Mouse (Mus musculus) hindbrain, embryonic 15.5 days (tissue): ENCODE data around the gene Cdc25a. TPM values are rescaled to one million over a fixed set of nuclear protein-coding genes. Genes with fewer than 3 reads are reported as not detected.
A peak's percentile ranks its signal among the peaks of the same experiment; 100 is the strongest.

Source experiments
- ATAC-seq: fragments of 200-750 bp; cut with Nextera tagmentation; 2 replicates; pipeline ENCODE4 v1.8.0; 2017; ENCODE audit warnings: low read depth, moderate number of reproducible peaks, moderate TSS enrichment; ENCODE audit not compliant: low FRiP score
- H3K27ac ChIP-seq: fragments of 300-500 bp; sonication (generic); replicated peaks from 2 replicates; pipeline ENCODE4 v1.5.1; 2015; ENCODE audit warnings: mild to moderate bottlenecking, inconsistent platforms
- H3K27me3 ChIP-seq: fragments of 300-500 bp; sonication (generic); 2 replicates; pipeline ENCODE4 v1.6.1; 2015; ENCODE audit warnings: control low read depth, inconsistent platforms
- H3K36me3 ChIP-seq: fragments of 300-500 bp; sonication (generic); 2 replicates; pipeline ENCODE4 v1.6.1; 2015; ENCODE audit warnings: control low read depth, inconsistent platforms
- H3K4me1 ChIP-seq: fragments of 300-500 bp; sonication (generic); replicated peaks from 2 replicates; pipeline ENCODE4 v1.6.1; 2015; ENCODE audit warnings: control low read depth, inconsistent platforms
- H3K4me2 ChIP-seq: fragments of 300-500 bp; sonication (generic); 2 replicates; pipeline ENCODE4 v1.6.1; 2015; ENCODE audit warnings: moderate library complexity, mild to moderate bottlenecking, inconsistent platforms
- H3K4me3 ChIP-seq: fragments of 300-500 bp; sonication (generic); 2 replicates; pipeline ENCODE4 v1.5.1; 2015; ENCODE audit warnings: mild to moderate bottlenecking, inconsistent platforms
- H3K9ac ChIP-seq: fragments of 300-500 bp; sonication (generic); 2 replicates; pipeline ENCODE4 v1.6.1; 2015; ENCODE audit warnings: inconsistent platforms
- H3K9me3 ChIP-seq: fragments of 300-500 bp; sonication (generic); 2 replicates; pipeline ENCODE4 v1.6.1; 2016; ENCODE audit warnings: control low read depth, inconsistent platforms
- WGBS: fragments of 180-500 bp; shearing (Covaris S2); methylation state at CpG from one replicate; pipeline ENCODE4 v1.1.7; 2015; 5-methylcytosine and 5-hydroxymethylcytosine counted together
- polyA plus RNA-seq: library from polyadenylated mRNA; unstranded; fragments of >200 nt; fragmentation: Nextera tagmentation; extraction: Ambion mirVana; gene quantifications from 2 replicates; pipeline ENCODE4 v1.2.1, GENCODE M21; 2015

Cdc25a gene
- polyA plus RNA-seq, 1 experiment from 2014 or later, result 12.9 TPM

- Histone ChIP-seq H3K36me3 (no peaks in the 10 kb centered on the region), H3K9ac (no peak overlapping the region), H3K4me3 (no peak overlapping the region), H3K27ac (no peak overlapping the region), H3K4me2 (no peak overlapping the region), H3K9me3 (no peaks in the 10 kb centered on the region), H3K4me1 (no peaks in the 10 kb centered on the region), H3K27me3 (no peaks in the 10 kb centered on the region)
- no peak for ATAC-seq
- 88% methylated on average over 7 of the region's 7 CpGs for WGBS
Observed at GRCm38 (mm10) chr9:109911779-109912178, 36.4 kb downstream of the Cdc25a start.

- Histone ChIP-seq H3K27me3 (no peaks in the 10 kb centered on the region), H3K4me3 (no peak overlapping the region), H3K9me3 (no peaks in the 10 kb centered on the region), H3K4me1 (no peaks in the 10 kb centered on the region), H3K36me3 (no peaks in the 10 kb centered on the region), H3K4me2 (no peak overlapping the region), H3K9ac (no peak overlapping the region), H3K27ac (no peak overlapping the region)
- no peak for ATAC-seq
- 62% methylated on average over 4 of the region's 4 CpGs for WGBS
Observed at GRCm38 (mm10) chr9:109914269-109914926, 39.0 kb downstream of the Cdc25a start.

GRCm38 (mm10) chr9:109917931-109918330, 42.6 kb downstream of the Cdc25a start:
- H3K27me3 ChIP-seq, result no peaks in the 10 kb centered on the region
- WGBS, result 93% methylated on average over 2 of the region's 2 CpGs

GRCm38 (mm10) chr9:109929131-109929530, 53.8 kb downstream of the Cdc25a start:
- H3K36me3 ChIP-seq, result no peaks in the 10 kb centered on the region
- 96% methylated on average over 3 of the region's 3 CpGs for WGBS

More at GRCm38 (mm10) chr9:109917931-109918330, 42.6 kb downstream of the Cdc25a start:
- H3K4me1 ChIP-seq, result no peaks in the 10 kb centered on the region
- no peak overlapping the region for H3K9ac ChIP-seq
- no peaks in the 10 kb centered on the region for H3K36me3 ChIP-seq
- H3K4me3 ChIP-seq, result no peak overlapping the region
- no peaks in the 10 kb centered on the region for H3K9me3 ChIP-seq
- no peak overlapping the region for H3K4me2 ChIP-seq
- ATAC-seq, result no peak
- no peak overlapping the region for H3K27ac ChIP-seq

GRCm38 (mm10) chr9:109930063-109930462, 54.7 kb downstream of the Cdc25a start:
- H3K4me1 ChIP-seq, result peaks cover 25% of the 10 kb centered on the region
- 94% methylated on average over 5 of the region's 5 CpGs for WGBS
- H3K4me2 ChIP-seq, result no peak overlapping the region
- H3K27ac ChIP-seq, result no peak overlapping the region
- H3K9me3 ChIP-seq, result no peaks in the 10 kb centered on the region
- H3K4me3 ChIP-seq, result no peak overlapping the region
- no peak for ATAC-seq
- H3K27me3 ChIP-seq, result no peaks in the 10 kb centered on the region
- H3K9ac ChIP-seq, result no peak overlapping the region
- H3K36me3 ChIP-seq, result no peaks in the 10 kb centered on the region

More at GRCm38 (mm10) chr9:109929131-109929530, 53.8 kb downstream of the Cdc25a start:
- H3K9ac ChIP-seq, result no peak overlapping the region
- H3K27ac ChIP-seq, result no peak overlapping the region
- H3K9me3 ChIP-seq, result no peaks in the 10 kb centered on the region
- H3K4me2 ChIP-seq, result no peak overlapping the region
- no peak overlapping the region for H3K4me3 ChIP-seq
- H3K27me3 ChIP-seq, result no peaks in the 10 kb centered on the region
- ATAC-seq, result no peak
- H3K4me1 ChIP-seq, result peaks cover 20% of the 10 kb centered on the region

- Histone ChIP-seq H3K36me3 (no peaks in the 10 kb centered on the region), H3K4me1 (peaks cover 25% of the 10 kb centered on the region), H3K4me2 (peak overlapping the region; percentile 85), H3K27me3 (no peaks in the 10 kb centered on the region), H3K27ac (peak overlapping the region; percentile 94), H3K9me3 (no peaks in the 10 kb centered on the region), H3K4me3 (peak overlapping the region; percentile 84), H3K9ac (peak overlapping the region; percentile 89; the same call in 1 of the 2 replicates)
- 74% methylated on average over 6 of the region's 6 CpGs for WGBS
- ATAC-seq, result no peak
Observed at GRCm38 (mm10) chr9:109930752-109931151, 55.4 kb downstream of the Cdc25a start.

- H3K4me2 ChIP-seq, result peak within 1 kb of the TSS; percentile 85
- H3K4me1 ChIP-seq, result peaks cover 25% of the 10 kb centered on the region
- H3K4me3 ChIP-seq, result peak within 1 kb of the TSS; percentile 84
- H3K27me3 ChIP-seq, result no peaks in the 10 kb centered on the region
- peak within 1 kb of the TSS; percentile 89 for H3K9ac ChIP-seq
- peak within 1 kb of the TSS; percentile 94 for H3K27ac ChIP-seq
- no peaks in the 10 kb centered on the region for H3K9me3 ChIP-seq
- peak; percentile 99 for ATAC-seq
- no peaks in the 10 kb centered on the region for H3K36me3 ChIP-seq
- WGBS, result under 1% methylated on average over 85 of the region's 94 CpGs
Observed at GRCm38 (mm10) chr9:109931257-109932171, 56.1 kb downstream of the Cdc25a start, which contains the start of gene Map4. TSS of gene Map4 (plus strand) at chr9:109931460.

GRCm38 (mm10) chr9:109932361-109932755, 57.0 kb downstream of the Cdc25a start:
- WGBS, result 0% methylated on average over 20 of the region's 20 CpGs
- Histone ChIP-seq H3K36me3 (no peaks in the 10 kb centered on the region), H3K27ac (peak overlapping the region; percentile 94), H3K4me3 (peak overlapping the region; percentile 84), H3K4me2 (peak overlapping the region; percentile 85), H3K27me3 (no peaks in the 10 kb centered on the region), H3K9me3 (no peaks in the 10 kb centered on the region), H3K4me1 (peaks cover 25% of the 10 kb centered on the region), H3K9ac (peak overlapping the region; percentile 89)
- no peak for ATAC-seq

GRCm38 (mm10) chr9:109932756-109933375, 57.5 kb downstream of the Cdc25a start:
- no peaks in the 10 kb centered on the region for H3K36me3 ChIP-seq
- H3K27me3 ChIP-seq, result no peaks in the 10 kb centered on the region
- H3K4me3 ChIP-seq, result peak overlapping the region; percentile 84
- H3K4me1 ChIP-seq, result peaks cover 25% of the 10 kb centered on the region
- ATAC-seq, result no peak
- peak overlapping the region; percentile 89 for H3K9ac ChIP-seq
- peak overlapping the region; percentile 94 for H3K27ac ChIP-seq
- H3K9me3 ChIP-seq, result no peaks in the 10 kb centered on the region
- WGBS, result 0% methylated on average over 12 of the region's 12 CpGs
- H3K4me2 ChIP-seq, result peak overlapping the region; percentile 85

GRCm38 (mm10) chr9:109939401-109939800, 64.0 kb downstream of the Cdc25a start:
- Histone ChIP-seq H3K27ac (no peak overlapping the region), H3K4me3 (no peak overlapping the region), H3K9ac (no peak overlapping the region), H3K36me3 (no peaks in the 10 kb centered on the region), H3K4me1 (0 out of 2 replicates have a peak, but pooled peaks cover 6% of the 10 kb centered on the region), H3K9me3 (no peaks in the 10 kb centered on the region), H3K4me2 (no peak overlapping the region), H3K27me3 (no peaks in the 10 kb centered on the region)
- WGBS, result 89% methylated on average over 3 of the region's 3 CpGs
- no peak for ATAC-seq

GRCm38 (mm10) chr9:109942796-109943195, 67.4 kb downstream of the Cdc25a start:
- Histone ChIP-seq H3K27ac (no peak overlapping the region), H3K4me1 (no peaks in the 10 kb centered on the region), H3K4me2 (no peak overlapping the region), H3K9me3 (no peaks in the 10 kb centered on the region), H3K36me3 (no peaks in the 10 kb centered on the region), H3K9ac (no peak overlapping the region), H3K4me3 (no peak overlapping the region), H3K27me3 (no peaks in the 10 kb centered on the region)
- no peak for ATAC-seq
- WGBS, result 66% methylated on average over 4 of the region's 4 CpGs
